Mouse (Mus musculus): Measurements from ENCODE around the gene Sult2a4.
"Not testable (repeated sequence)": the region's sequence is repeated elsewhere in the genome, so short reads cannot be mapped to it uniquely, and the experiment has no call there.

Gene Sult2a4

GRCm38 (mm10) chr7:13989507-13989906, at the start of gene Sult2a4:
Gene Sult2a4, minus strand, starts transcription at chr7:13989607.
- DNase-seq = not testable (repeated sequence)

GRCm38 (mm10) chr7:14030831-14031230, 41.4 kb upstream of the Sult2a4 start:
- not testable (repeated sequence) for DNase-seq

- no peak for DNase-seq
Observed at GRCm38 (mm10) chr7:14013083-14013482, 23.7 kb upstream of the Sult2a4 start.

- not testable (repeated sequence) for DNase-seq
Observed at GRCm38 (mm10) chr7:14010686-14011085, 21.3 kb upstream of the Sult2a4 start.
